Mouse (Mus musculus) lung, postnatal 0 days (tissue): ENCODE data around the gene Ahdc1. TPM values are rescaled to one million over a fixed set of nuclear protein-coding genes. Genes with fewer than 3 reads are reported as not detected.

ENCODE experiments used
- ATAC-seq: fragments of 200-750 bp; cut with Nextera tagmentation; 2 replicates; pipeline ENCODE4 v1.8.0; 2017; ENCODE audit warnings: moderate library complexity
- DNase-seq: peaks from one replicate; pipeline ENCODE4 v3.0.0-alpha.2; 2016; ENCODE audit warnings: low spot score
- H3K27ac ChIP-seq: fragments of 300-500 bp; sonication (generic); 2 replicates; pipeline ENCODE4 v1.5.1; 2014; ENCODE audit warnings: antibody characterized with exemption, mild to moderate bottlenecking, low read length, mixed read lengths
- H3K27me3 ChIP-seq: fragments of 300-500 bp; sonication (generic); replicated peaks from 2 replicates; pipeline ENCODE4 v1.6.1; 2014; ENCODE audit warnings: low read length, mixed read lengths; ENCODE audit not compliant: insufficient read depth
- H3K36me3 ChIP-seq: fragments of 300-500 bp; sonication (generic); 2 replicates; pipeline ENCODE4 v1.6.1; 2014; ENCODE audit warnings: low read length, mixed read lengths; ENCODE audit not compliant: insufficient read depth
- H3K4me1 ChIP-seq: fragments of 300-500 bp; sonication (generic); 2 replicates; pipeline ENCODE4 v1.6.1; 2014; ENCODE audit warnings: antibody characterized with exemption, low read depth, low read length, mixed read lengths; ENCODE audit not compliant: insufficient read depth
- H3K4me2 ChIP-seq: fragments of 300-500 bp; sonication (generic); replicated peaks from 2 replicates; pipeline ENCODE4 v1.6.1; 2014; ENCODE audit warnings: low read depth, mild to moderate bottlenecking, low read length, moderate library complexity, mixed read lengths
- H3K4me3 ChIP-seq: fragments of 300-500 bp; sonication (generic); 2 replicates; pipeline ENCODE4 v1.5.1; 2014; ENCODE audit warnings: low read depth, low read length
- H3K9ac ChIP-seq: fragments of 300-500 bp; sonication (generic); replicated peaks from 2 replicates; pipeline ENCODE4 v1.6.1; 2014; ENCODE audit warnings: low read depth, mild to moderate bottlenecking
- H3K9me3 ChIP-seq: fragments of 300-500 bp; sonication (generic); 2 replicates; pipeline ENCODE4 v1.6.1; 2016; ENCODE audit warnings: low read length, mixed read lengths
- CTCF ChIP-seq: IDR thresholded peaks from 2 replicates; pipeline ENCODE4 v1.5.1; 2016; ENCODE audit warnings: antibody characterized with exemption, mild to moderate bottlenecking
- EP300 ChIP-seq: IDR thresholded peaks from 2 replicates; pipeline ENCODE4 v1.6.1; 2016; ENCODE audit warnings: antibody characterized with exemption, mild to moderate bottlenecking, control low read depth
- whole genome bisulfite sequencing: fragments of 180-500 bp; shearing (Covaris S2); extraction: QIAGEN DNeasy Blood & Tissue Kit; methylation state at CpG from one replicate; pipeline ENCODE4 v1.1.7; 2014; 5-methylcytosine and 5-hydroxymethylcytosine counted together
- polyA plus RNA-seq: library from polyadenylated mRNA; unstranded; fragments of >200 nt; fragmentation: Nextera tagmentation; extraction: Ambion mirVana; gene quantifications from 2 replicates; pipeline ENCODE4 v1.2.1, GENCODE M21; 2015

The Ahdc1 gene
- polyA plus RNA-seq, 1 experiment from 2014 or later, result 3.9 TPM

GRCm38 (mm10) chr4:133080862-133081261, 69.8 kb downstream of the Ahdc1 start:
- ATAC-seq (no peak), DNase-seq (no peak)
- Histone ChIP-seq H3K27ac (no peak overlapping the region), H3K36me3 (no peaks in the 10 kb centered on the region), H3K9me3 (no peaks in the 10 kb centered on the region), H3K4me2 (no peak overlapping the region), H3K4me3 (no peak overlapping the region), H3K9ac (no peak overlapping the region), H3K4me1 (peaks cover 13% of the 10 kb centered on the region; the same call in 1 of the 2 replicates), H3K27me3 (no peaks in the 10 kb centered on the region)
- 84% methylated on average over 3 of the region's 3 CpGs for WGBS
- TF ChIP-seq EP300 (no peak), CTCF (no peak)

- Histone ChIP-seq H3K4me2 (no peak overlapping the region), H3K27ac (no peak overlapping the region), H3K9ac (no peak overlapping the region), H3K36me3 (no peaks in the 10 kb centered on the region), H3K4me3 (no peak overlapping the region), H3K9me3 (no peaks in the 10 kb centered on the region), H3K27me3 (no peaks in the 10 kb centered on the region), H3K4me1 (peaks cover 13% of the 10 kb centered on the region; the same call in 1 of the 2 replicates)
- WGBS, result 63% methylated on average over 6 of the region's 6 CpGs
- DNase-seq, result no peak
- ATAC-seq, result no peak
- no peak for TF ChIP-seq CTCF
- TF ChIP-seq EP300, result no peak
Observed at GRCm38 (mm10) chr4:133082216-133082773, 71.2 kb downstream of the Ahdc1 start.

GRCm38 (mm10) chr4:133083991-133084861, 73.2 kb downstream of the Ahdc1 start:
- H3K4me2 ChIP-seq, result peak overlapping the region; percentile 76
- no peaks in the 10 kb centered on the region for H3K9me3 ChIP-seq
- DNase-seq (peak; percentile 87), ATAC-seq (peak; percentile 55)
- H3K4me3 ChIP-seq, result 0 out of 2 replicates have a peak overlapping the region, but pooled peaks have one; percentile 34
- H3K27ac ChIP-seq, result peak overlapping the region; percentile 82
- no peaks in the 10 kb centered on the region for H3K36me3 ChIP-seq
- WGBS, result 3% methylated on average over 3 of the region's 3 CpGs
- H3K9ac ChIP-seq, result no peak overlapping the region
- H3K4me1 ChIP-seq, result peaks cover 21% of the 10 kb centered on the region; the same call in 1 of the 2 replicates
- TF ChIP-seq EP300 (no peak), CTCF (no peak)
- H3K27me3 ChIP-seq, result no peaks in the 10 kb centered on the region

GRCm38 (mm10) chr4:133085011-133085782, 74.1 kb downstream of the Ahdc1 start:
- H3K4me2 ChIP-seq, result peak overlapping the region; percentile 76
- no peak for TF ChIP-seq EP300
- peak; percentile 40; the same call in 1 of the 2 replicates for TF ChIP-seq CTCF
- DNase-seq (peak; percentile 69), ATAC-seq (peak; percentile 40)
- H3K4me3 ChIP-seq, result peak overlapping the region; percentile 34
- peak overlapping the region; percentile 82 for H3K27ac ChIP-seq
- H3K27me3 ChIP-seq, result no peaks in the 10 kb centered on the region
- H3K36me3 ChIP-seq, result no peaks in the 10 kb centered on the region
- peaks cover 22% of the 10 kb centered on the region; the same call in 1 of the 2 replicates for H3K4me1 ChIP-seq
- no peak overlapping the region; the same call in 1 of the 2 replicates for H3K9ac ChIP-seq
- WGBS, result 2% methylated on average over 46 of the region's 53 CpGs
- H3K9me3 ChIP-seq, result no peaks in the 10 kb centered on the region

DNA sequence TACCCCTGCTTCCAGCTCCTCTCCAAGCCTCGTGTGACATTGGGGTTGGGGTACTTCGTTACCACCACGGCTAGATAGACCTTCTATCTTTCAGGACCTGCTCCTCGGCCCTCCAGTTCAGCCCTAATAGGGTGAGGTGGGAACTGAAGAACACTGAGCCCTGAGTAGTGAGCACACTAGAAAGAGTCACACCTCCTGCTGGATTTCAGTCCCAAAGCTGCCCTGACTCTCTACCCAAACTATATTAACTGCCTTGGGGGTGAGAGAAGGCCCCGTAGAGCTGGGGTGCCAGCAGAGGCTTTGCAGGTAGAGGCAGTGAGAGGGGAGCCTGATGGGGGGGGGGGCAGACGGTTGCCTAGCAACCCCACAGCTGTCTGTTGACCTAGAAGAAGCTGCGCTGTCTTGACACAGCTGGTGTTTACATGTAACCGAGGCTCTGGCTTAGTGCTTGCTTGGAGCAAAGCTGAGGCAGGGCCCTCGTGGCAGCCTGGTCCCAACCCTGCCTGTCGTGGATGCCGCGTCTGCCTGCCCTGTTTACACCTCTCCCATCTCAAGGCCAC, 74.8 kb downstream of the Ahdc1 start:
- no peak overlapping the region; the same call in 1 of the 2 replicates for H3K9ac ChIP-seq
- no peaks in the 10 kb centered on the region for H3K9me3 ChIP-seq
- H3K27me3 ChIP-seq, result no peaks in the 10 kb centered on the region
- H3K27ac ChIP-seq, result peak overlapping the region; percentile 82
- peak overlapping the region; percentile 76 for H3K4me2 ChIP-seq
- peaks cover 29% of the 10 kb centered on the region for H3K4me1 ChIP-seq
- peak overlapping the region; percentile 34; the same call in 1 of the 2 replicates for H3K4me3 ChIP-seq
- 12% methylated on average over 12 of the region's 12 CpGs for WGBS
- TF ChIP-seq CTCF (no peak), EP300 (no peak)
- ATAC-seq, result peak; percentile 20
- H3K36me3 ChIP-seq, result no peaks in the 10 kb centered on the region
- peak; percentile 73 for DNase-seq
